Mouse (Mus musculus) adrenal gland, adult 18-20 months (tissue): ENCODE measurements at regions not wholly inside any gene's neighbourhood (a gene's known extent, or its start where the extent isn't known, plus 50 kb on each side); places are given as distances from the start of the nearest gene placed in this dataset.
"Not testable (repeated sequence)": the region's sequence is repeated elsewhere in the genome, so short reads cannot be mapped to it uniquely, and the experiment has no call there.

Source experiments
- DNase-seq, 2 experiments: peaks; one replicate each; pipeline ENCODE4 v3.0.0; 2021 to 2022; ENCODE audit warnings: low spot score in 2 of 2
- microRNA-seq, 2 experiments: library from miRNA; unstranded; fragments of <30 nt; microRNA quantifications; one replicate each; pipeline ENCODE4 v1.2.0; 2021; ENCODE audit warnings: borderline number of aligned reads in 2 of 2

GRCm38 (mm10) chr17:27289804-27290203 lies 85.5 kb upstream of the Lemd2 start:
- peak in 1 of 2 experiments; percentile 13 for DNase-seq

GRCm38 (mm10) chr17:27287986-27288385 lies 83.7 kb upstream of the Lemd2 start:
- DNase-seq, result not testable (repeated sequence)

GRCm38 (mm10) chr17:27281241-27281640 lies 77.0 kb upstream of the Lemd2 start:
- peak in 1 of 2 experiments; percentile 16 for DNase-seq

GRCm38 (mm10) chr17:27279491-27280288 lies 75.4 kb upstream of the Lemd2 start:
- DNase-seq, result peak in 1 of 2 experiments; percentile 12

- peak in 1 of 2 experiments; percentile 11 for DNase-seq
These were observed 73.5 kb upstream of the Lemd2 start for GRCm38 (mm10) chr17:27277786-27278185.

GRCm38 (mm10) chr17:27271756-27272155 lies 67.5 kb upstream of the Lemd2 start:
- peak in 1 of 2 experiments; percentile 17 for DNase-seq

GRCm38 (mm10) chr17:27270776-27271175 lies 66.5 kb upstream of the Lemd2 start:
- peak in 1 of 2 experiments; percentile 10 for DNase-seq

GRCm38 (mm10) chr17:27264607-27265006 lies 60.3 kb upstream of the Lemd2 start:
- DNase-seq, result not testable (repeated sequence)

- no peak for DNase-seq
These were observed 58.3 kb upstream of the Lemd2 start for GRCm38 (mm10) chr17:27262607-27263006.

- no peak for DNase-seq
These were observed 57.7 kb upstream of the Lemd2 start for GRCm38 (mm10) chr17:27261981-27262380.

- DNase-seq, result no peak
These were observed 57.0 kb upstream of the Lemd2 start for GRCm38 (mm10) chr17:27261251-27261650.

- DNase-seq, result no peak
These were observed 55.8 kb upstream of the Lemd2 start for GRCm38 (mm10) chr17:27260116-27260515.

GRCm38 (mm10) chr17:27257345-27257744 lies 53.1 kb upstream of the Lemd2 start:
- DNase-seq, result no peak

GRCm38 (mm10) chr17:27255804-27256203 lies 51.5 kb upstream of the Lemd2 start:
- DNase-seq, result no peak

Small RNA genes in the stretch of these regions (microRNA-seq; reads per million reads assigned to microRNA genes)
- 0 reads per million in 2 experiments for gene Mir7214
- gene Mir7216, result 0 reads per million in 2 experiments
- gene Mir7217, result 0 reads per million in 2 experiments
- 0 reads per million in 2 experiments for gene Mir7218
